Mouse (Mus musculus): Measurements from ENCODE around the gene Plekha4. TPM values are rescaled to one million over a fixed set of nuclear protein-coding genes. Genes with fewer than 3 reads are reported as not detected.

The Plekha4 gene
- total RNA-seq, 1 experiment from 2014 or later: not detected

DNA sequence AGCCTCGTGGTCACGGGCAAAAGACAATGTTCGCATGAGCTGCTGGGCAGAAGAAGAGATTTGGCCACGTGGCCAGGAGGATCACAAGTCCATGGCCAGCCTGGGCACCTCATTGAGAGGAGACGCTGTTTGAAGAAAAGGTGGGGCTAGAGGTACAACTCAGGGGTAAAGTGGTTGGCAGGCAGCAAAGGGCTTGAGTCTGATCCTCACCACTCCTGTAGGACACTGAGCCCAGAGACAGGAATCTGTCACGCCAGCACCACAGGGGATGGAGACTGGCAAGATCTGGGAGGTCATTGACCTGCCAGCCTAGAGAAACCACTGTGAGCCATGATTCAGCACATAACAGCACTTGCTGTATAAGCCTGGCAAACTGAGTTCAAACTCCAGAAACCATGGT is 71.4 kb downstream of the Plekha4 start:
- no peak for ATAC-seq (replicated peaks; ENCODE audit: low read depth, poor library complexity, severe bottlenecking)

GRCm38 (mm10) chr7:45598960-45599879 is 73.1 kb downstream of the Plekha4 start:
- no peak for ATAC-seq (replicated peaks; ENCODE audit: low read depth, poor library complexity, severe bottlenecking)

Other genes starting within 250 kb of the Plekha4 start
- not detected in 2 replicates for gene Slc6a21, start 248.8 kb upstream of the Plekha4 start, total RNA-seq (2017)
- 3.1 and 3.4 TPM in 2 replicates for gene Trpm4, start 192.6 kb upstream of the Plekha4 start, total RNA-seq (2017)
- gene Hrc, start 191.0 kb upstream of the Plekha4 start, total RNA-seq (2017): 0.41 TPM in 1 of 2 replicates, not detected in the other
- gene Ppfia3, start 159.3 kb upstream of the Plekha4 start, total RNA-seq (2017): not detected in 2 replicates
- gene Lin7b, start 155.7 kb upstream of the Plekha4 start, total RNA-seq (2017): 1.9 TPM in 1 of 2 replicates, not detected in the other
- 451 and 564 TPM in 2 replicates for gene Snrnp70, start 130.6 kb upstream of the Plekha4 start, total RNA-seq (2017)
- gene Kcna7, start 120.7 kb upstream of the Plekha4 start, total RNA-seq (2017): not detected in 2 replicates
- gene Ntf5, start 112.6 kb upstream of the Plekha4 start, total RNA-seq (2017): not detected in 2 replicates
- gene Lhb, start 105.5 kb upstream of the Plekha4 start, total RNA-seq (2017): not detected in 2 replicates
- gene Gys1, start 91.5 kb upstream of the Plekha4 start, total RNA-seq (2017): 6.2 and 7.5 TPM in 2 replicates
- 149 and 177 TPM in 2 replicates for gene Ruvbl2, start 88.2 kb upstream of the Plekha4 start, total RNA-seq (2017)
- gene Ftl1, start 66.4 kb upstream of the Plekha4 start, total RNA-seq (2017): 650 and 699 TPM in 2 replicates
- gene Bax, start 59.4 kb upstream of the Plekha4 start, total RNA-seq (2017): 34.0 and 35.6 TPM in 2 replicates
- not detected in 2 replicates for gene Tulp2, start 44.5 kb upstream of the Plekha4 start, total RNA-seq (2017)
- gene Gm45808, start 39.5 kb upstream of the Plekha4 start, total RNA-seq (2017): not detected in 2 replicates
- 11.8 and 13.4 TPM in 2 replicates for gene Dhdh, start 37.5 kb upstream of the Plekha4 start, total RNA-seq (2017)
- gene Nucb1, start 15.9 kb upstream of the Plekha4 start, total RNA-seq (2017): 296 and 342 TPM in 2 replicates
- gene Ppp1r15a, start 62 bp upstream of the Plekha4 start, total RNA-seq (2017): 122 and 193 TPM in 2 replicates
- not detected in 2 replicates for gene Hsd17b14, start 28.6 kb downstream of the Plekha4 start, total RNA-seq (2017)
- 26.6 and 39.0 TPM in 2 replicates for gene Bcat2, start 43.8 kb downstream of the Plekha4 start, total RNA-seq (2017)
- not detected in 2 replicates for gene Fgf21, start 89.2 kb downstream of the Plekha4 start, total RNA-seq (2017)
- not detected in 2 replicates for gene Fut1, start 91.0 kb downstream of the Plekha4 start, total RNA-seq (2017)
- gene Izumo1, start 95.5 kb downstream of the Plekha4 start, total RNA-seq (2017): 1.0 TPM in 1 of 2 replicates, not detected in the other
- gene Rasip1, start 101.2 kb downstream of the Plekha4 start, total RNA-seq (2017): not detected in 2 replicates
- gene Mamstr, start 113.6 kb downstream of the Plekha4 start, total RNA-seq (2017): under 0.01 TPM in 1 of 2 replicates, not detected in the other
- not detected in 2 replicates for gene Fut2, start 140.1 kb downstream of the Plekha4 start, total RNA-seq (2017)
- gene Ntn5, start 157.7 kb downstream of the Plekha4 start, total RNA-seq (2017): not detected in 2 replicates
- gene Sec1, start 168.1 kb downstream of the Plekha4 start, total RNA-seq (2017): not detected in 2 replicates
- gene Car11, start 173.5 kb downstream of the Plekha4 start, total RNA-seq (2017): not detected in 2 replicates
- 7.7 and 12.1 TPM in 2 replicates for gene Dbp, start 178.8 kb downstream of the Plekha4 start, total RNA-seq (2017)
- gene Rpl18, start 189.1 kb downstream of the Plekha4 start, total RNA-seq (2017): 1,786 and 1,933 TPM in 2 replicates
- gene Sphk2, start 191.7 kb downstream of the Plekha4 start, total RNA-seq (2017): 8.2 and 9.5 TPM in 2 replicates
- gene Fam83e, start 194.9 kb downstream of the Plekha4 start, total RNA-seq (2017): 0.82 and 0.87 TPM in 2 replicates
- not detected in 2 replicates for gene Spaca4, start 199.5 kb downstream of the Plekha4 start, total RNA-seq (2017)

All from common myeloid progenitor, adult 5-6 weeks (primary cell).